Mouse (Mus musculus) megakaryocyte, adult 5-6 weeks (primary cell): Measurements from ENCODE around the gene Specc1l. TPM values are rescaled to one million over a fixed set of nuclear protein-coding genes. Genes with fewer than 3 reads are reported as not detected.
A peak's percentile ranks its signal among the peaks of the same experiment; 100 is the strongest.
"Not testable (repeated sequence)": the region's sequence is repeated elsewhere in the genome, so short reads cannot be mapped to it uniquely, and the experiment has no call there.

Source experiments
- ATAC-seq: 2 replicates; pipeline ENCODE4 v1.8.0; 2016; ENCODE audit warnings: mild to moderate bottlenecking, inconsistent platforms; ENCODE audit not compliant: poor library complexity, severe bottlenecking
- total RNA-seq, 2 experiments: library from RNA; stranded (forward) in 1 of 2; stranded (reverse) in 1 of 2; fragments of 153-499, 151-499 nt in 1 of 2; fragments of 221-1000, 200-1000 nt in 1 of 2; gene quantifications; 2 replicates each; pipeline versions ENCODE4 v1.2.3 to v1.2.4; 2015 to 2017

Gene Specc1l
- total RNA-seq, 2 experiments from 2014 or later: 22.4 to 26.1 TPM

DNA sequence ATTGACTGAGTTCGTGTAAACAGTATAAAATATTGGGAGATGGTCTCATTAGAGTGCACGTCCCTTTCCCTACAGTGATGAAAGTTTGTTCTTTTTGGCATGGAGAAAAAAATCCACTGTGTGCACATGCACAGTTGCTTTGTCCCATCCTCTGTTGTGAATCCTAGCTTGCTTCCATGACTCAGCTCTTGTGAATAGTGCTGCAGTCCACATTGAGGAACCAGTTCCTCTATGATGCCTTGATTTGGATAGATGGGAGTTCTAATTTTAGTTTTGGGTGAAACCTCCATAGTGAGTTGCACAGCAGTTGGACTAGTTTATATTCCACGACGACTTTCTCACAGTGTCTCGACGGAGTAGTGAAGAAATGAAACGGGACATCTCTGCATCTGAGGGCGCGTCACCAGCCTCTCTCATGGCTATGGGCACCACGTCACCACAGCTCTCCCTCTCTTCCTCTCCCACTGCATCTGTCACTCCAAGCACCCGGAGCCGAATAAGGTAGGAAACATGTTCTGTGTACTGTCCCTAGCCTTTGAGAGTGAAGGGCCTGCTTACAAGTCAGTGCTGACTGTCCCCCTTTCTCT, 64.6 kb downstream of the Specc1l start:
- ATAC-seq: peak; percentile 65

DNA sequence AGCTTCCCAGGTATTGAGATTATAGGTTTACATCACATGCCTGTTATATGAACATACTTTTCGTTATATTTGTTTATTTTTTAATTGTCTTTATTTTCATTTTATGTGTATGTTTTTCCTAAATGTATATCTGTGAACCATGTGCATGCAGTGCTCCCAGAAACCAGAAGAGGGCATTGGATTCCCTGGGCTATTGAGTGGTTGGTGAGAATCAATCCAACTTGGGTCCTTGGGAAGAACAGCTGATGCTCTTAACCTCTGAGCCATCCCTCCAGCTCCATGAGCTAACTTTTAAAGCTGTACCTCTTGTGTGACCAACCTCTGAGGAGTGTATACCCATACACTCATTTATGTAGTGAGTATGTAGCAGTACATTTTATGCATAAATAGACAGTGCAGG, 65.6 kb downstream of the Specc1l start:
- no peak for ATAC-seq

DNA sequence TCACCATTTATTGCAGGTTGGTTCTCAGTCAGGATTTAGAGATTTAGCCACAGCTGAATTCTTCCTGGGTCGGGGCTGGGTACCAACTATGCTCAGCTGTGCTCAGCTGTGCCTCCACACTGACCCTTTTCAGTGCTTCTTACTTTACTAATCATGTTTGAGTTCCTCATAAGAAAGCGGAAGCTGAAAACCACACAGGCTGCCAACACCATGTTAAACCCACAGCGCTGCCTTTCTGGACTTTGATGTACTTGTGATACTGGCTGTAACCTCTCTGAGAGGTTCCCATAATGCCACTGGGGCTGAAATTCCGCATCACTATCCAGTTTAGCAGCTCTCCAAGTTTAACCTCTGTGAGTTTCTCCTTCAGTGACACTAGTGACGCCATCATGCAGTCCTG, 70.8 kb downstream of the Specc1l start:
- ATAC-seq: peak; percentile 98

DNA sequence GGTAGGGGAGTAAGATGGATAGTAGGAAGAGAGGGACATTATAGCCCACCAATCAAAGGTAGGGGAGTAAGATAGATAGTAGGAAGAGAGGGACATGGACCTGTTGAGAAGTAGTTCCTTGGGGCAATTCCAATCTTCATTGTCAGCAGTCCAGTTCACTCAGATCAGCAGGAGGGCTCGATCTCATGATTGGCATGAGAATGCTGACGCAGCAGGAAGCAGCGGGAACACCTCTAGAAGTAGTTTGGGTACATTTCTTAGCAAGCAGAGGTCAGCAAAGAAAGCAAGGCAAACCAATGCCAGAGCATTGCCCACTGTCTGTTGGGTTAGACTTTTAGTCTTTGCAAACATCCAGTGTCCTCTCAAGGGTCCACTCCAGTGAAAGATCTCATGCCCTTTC, 71.9 kb downstream of the Specc1l start:
- ATAC-seq: no peak

DNA sequence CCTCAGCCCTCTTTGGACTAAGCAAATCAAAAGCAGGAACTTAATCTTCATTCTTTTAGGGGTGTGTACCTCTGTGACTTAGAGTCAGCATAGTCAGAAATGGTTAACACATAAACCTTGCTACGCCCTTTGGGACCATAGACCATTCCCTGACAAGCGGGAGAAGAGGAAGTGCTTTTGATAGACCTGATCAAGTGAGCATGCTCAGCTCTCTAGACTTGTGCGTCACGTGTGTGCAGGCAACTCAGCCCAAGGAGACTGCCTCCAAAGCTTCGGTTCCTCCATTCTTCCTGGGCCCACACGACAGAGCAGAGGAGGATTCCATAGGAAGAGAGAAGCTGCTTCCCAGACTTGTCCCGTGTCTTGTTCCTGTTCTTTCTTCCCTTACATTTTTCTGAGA, 76.7 kb downstream of the Specc1l start:
- ATAC-seq: peak; percentile 78

DNA sequence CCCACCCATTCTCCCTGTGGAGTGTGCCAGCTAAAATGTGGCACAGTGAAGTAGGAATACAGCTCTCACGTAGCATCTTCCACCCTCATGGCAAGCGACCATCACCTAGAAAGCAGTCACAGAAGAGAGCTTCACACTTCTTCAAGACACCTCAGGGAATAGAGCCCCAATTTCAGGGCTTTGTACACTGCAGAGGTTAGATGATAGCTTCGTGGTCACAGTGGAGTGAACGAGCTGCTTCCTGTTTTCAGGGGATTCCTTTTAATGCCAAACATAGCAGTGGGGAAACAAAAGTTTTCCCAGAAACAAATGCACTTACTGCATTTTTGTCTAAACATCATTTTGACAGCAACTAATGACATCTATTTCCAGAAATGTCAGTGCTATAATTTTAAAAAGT, 77.5 kb downstream of the Specc1l start:
- peak; percentile 53; the same call in 1 of the 2 replicates for ATAC-seq

DNA sequence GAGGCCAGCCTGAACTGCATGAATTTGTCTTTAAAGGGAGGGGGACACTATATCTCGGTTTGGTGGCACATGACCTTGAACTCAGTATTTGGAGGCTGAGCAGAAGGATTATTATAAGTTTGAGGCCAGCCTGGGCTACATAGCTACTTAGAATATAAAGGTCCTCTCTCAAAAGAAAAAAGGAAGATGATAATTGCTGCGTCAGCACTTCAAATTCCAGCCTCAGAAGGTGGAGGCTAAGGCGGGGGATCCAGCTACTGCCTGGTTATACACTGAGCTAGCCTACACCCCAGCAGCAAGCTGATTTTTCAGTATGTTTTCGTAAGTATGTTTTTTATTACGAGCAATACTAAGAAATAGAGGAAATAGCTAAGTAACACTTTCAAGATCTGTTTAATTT, 78.8 kb downstream of the Specc1l start:
- no peak for ATAC-seq

DNA sequence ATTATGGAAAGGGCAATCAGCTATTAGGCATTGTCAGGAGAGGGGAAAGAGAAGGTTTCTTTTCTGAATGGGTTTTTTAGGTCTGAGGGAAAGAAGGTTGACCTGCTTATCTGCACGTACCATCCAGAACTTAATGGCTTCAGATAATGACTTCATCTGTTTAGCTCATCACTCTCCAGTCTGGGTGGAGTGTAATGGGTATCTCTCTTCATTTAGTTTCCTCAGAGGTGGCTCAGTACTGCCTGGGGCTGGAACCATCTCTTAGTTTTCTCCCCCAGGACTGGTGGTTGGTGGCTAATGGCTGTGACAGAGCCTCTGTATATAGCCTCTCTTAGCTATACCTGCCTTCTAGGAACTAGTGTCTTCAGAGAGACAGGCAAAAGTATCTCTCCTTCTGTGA, 79.5 kb downstream of the Specc1l start:
- no peak for ATAC-seq

DNA sequence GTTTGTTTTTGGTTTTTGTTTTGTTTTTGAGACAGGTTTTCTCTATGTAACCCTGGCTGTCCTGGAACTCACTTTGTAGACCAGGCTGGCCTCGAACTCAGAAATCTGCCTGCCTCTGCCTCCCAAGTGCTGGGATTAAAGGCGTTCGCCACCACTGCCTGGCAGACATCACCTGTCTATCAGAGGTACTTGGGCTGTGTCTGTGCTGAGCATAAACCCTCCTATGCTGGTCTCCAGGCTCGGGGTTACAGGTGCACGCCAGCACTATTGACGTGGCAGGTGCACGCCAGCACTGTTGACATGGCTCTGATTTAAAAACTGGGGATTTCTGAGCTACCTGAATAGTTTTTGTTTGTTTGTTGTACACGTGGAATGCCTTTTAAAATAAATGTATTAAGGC, 80.3 kb downstream of the Specc1l start:
- ATAC-seq: not testable (repeated sequence)

DNA sequence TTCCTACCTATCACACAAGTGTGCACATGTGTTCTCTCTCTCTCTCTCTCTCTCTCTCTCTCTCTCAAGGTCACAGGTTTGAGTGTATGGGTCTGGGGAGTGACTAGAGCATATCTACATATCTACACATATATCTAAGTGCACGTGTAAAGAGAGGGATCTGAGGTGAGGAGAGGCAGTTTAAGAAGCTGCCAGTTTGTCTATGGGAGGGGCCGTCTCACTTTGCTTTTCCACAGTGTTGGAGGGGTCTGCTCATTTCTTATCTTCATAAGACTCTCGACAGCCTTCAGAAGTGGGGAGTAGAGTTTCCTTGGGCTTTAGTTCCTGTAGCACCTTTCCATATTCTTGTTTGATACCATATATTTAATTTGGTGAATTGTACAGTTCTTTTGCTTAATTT, 81.4 kb downstream of the Specc1l start:
- ATAC-seq: no peak

DNA sequence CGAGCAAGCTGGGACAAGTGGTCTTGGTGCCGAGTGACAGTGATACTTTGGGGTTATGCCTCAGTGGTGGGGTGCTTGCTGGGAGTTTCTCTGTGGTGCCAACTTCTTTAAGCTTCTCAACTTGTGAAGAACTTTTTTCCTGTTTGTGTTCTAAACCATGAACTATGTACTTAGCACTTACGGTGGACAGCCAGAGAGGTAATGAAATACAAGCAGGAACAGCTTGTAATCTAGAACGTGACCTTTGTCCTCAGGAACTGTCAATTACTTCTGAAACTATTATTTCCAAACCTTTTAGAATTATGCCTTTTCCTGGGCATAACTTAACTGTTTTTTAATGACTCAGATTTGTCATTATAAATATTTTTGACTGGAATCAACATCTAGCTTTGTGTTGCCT, 82.5 kb downstream of the Specc1l start:
- no peak for ATAC-seq

DNA sequence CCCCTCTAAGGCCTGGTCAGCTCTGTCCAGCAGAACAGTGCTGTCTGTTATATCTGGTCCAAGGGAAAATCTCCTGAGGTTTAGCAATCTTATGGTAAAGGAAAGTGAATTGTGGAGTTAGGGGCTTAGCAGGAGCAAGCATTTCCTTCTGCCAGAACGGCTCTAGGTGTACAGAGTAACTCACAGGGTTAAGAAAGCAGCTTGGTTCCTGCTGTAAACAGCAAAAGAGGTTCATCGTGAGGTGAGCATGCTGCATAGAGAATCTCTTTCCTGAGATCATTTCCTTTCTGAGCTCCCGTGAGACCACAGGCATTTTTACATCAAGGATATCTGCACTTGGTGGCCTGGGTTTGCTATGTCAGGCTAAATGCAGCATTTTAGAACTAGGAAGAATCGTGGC, 83.1 kb downstream of the Specc1l start:
- ATAC-seq: no peak

DNA sequence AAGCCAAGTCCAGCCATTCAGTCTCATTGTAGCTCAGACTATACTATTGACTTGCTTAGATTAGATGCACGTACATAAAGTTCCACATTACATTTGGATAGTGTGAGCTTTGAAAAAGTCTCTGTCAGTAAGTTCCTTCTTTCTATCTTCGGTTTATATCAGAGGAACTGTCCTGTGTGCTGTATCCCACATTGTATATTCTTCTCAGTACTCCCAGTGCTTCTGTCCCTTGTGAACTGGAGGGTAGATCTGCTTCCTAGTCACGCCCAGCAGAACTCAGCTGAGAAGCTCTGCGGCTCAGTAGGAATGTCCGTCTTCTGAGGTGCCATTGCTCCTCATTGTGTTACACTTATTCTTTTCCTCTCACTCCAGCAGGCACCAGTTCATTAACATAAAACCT, 86.7 kb downstream of the Specc1l start:
- ATAC-seq: no peak

DNA sequence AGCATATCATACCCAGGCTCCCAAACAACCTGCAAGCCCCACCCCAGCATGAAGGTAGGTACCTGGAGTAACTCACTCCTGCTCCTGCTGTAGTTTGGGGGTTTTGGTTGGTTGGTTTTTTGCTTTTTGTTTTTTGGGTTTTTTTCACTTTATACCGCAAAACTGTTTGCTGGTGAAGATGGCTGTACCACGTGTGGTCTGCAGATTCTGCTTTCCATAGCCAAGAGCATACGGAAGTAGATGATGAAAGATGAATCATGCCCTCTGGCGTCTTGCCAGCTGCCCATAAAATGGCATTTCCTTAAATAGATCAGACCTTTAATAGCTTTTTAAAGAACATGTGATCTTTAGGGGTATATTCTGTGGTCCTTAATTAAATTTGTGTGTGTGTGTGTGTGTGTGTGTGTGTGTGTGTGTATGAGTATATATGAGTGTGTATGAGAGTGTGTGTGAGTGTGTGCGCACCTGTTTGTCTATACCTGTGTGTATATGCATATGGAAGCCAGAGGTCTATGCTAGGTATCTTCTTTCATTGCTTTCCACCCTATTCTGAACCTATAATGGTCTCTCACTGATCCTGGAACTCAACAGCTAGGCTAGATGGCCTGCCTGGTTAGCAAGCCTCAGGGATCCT, 88.0 kb downstream of the Specc1l start:
- peak; percentile 71 for ATAC-seq

DNA sequence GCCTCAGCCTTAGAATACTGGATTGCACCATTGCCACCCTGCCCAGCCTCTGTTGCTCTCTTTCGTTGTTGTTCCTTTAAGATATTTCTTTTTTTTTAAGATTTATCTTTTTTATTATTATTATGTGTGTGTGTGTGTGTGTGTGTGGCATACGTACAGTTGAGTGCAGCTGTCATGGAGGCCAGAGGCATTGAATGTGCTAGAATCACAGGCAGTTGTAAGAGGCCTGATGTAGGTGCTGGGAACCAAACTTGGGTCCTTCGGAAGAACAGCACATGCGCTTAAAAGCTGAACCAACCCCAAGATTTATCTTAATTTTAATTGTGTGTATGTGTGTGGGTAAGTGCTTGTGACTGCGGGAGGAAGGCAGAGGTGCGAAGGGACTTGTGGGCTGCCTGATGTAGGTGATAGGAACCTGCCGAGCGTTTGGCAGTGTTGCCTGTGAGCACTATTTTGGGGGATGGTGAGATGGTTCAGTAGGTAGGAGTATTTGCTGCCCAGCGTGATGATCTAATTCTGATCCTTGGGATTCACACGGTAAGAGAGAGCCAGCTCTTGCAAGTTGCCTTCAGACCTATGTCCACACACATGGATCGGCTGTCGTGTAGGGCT, 89.4 kb downstream of the Specc1l start:
- 0 out of 2 replicates have a peak, but pooled peaks have one; percentile 9 for ATAC-seq

DNA sequence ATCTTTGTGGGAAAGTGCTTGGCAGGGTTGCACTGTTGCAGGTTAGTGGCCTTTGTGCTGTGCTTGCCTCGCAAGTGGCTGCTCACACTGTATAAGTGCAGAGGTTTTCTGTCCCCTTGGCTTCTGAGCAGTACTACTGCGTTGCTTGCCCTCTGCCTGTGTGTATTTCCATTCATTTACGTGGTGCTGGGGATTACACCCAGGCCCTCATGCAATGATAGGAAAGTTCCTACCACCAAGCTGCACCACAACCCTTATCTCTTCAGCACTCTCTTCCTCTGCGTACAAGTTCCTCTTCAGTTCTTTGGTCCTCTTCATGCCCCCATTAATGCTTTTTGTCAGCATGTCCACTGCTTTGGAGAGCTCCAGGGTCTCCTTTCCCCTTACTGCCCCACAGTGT, 90.1 kb downstream of the Specc1l start:
- peak; percentile 41 for ATAC-seq

DNA sequence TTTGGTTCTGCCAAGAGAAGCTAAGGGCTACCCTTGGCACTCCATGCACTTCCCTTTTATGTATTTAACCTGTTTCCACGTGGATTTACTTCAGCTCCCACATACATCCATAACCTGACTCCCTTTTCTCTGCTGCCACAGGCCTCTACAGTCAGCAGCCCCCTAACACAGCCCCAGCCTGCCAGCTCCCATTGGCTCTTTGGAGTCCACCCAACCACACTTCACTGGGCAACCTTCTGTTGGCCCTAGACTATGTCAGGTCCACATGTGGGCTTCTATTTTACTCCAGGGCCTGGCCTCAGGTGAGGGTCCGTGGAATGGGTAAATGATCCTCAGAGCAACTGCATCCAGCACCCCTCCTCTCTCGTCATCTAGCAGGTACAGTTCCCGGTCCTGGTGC, 90.7 kb downstream of the Specc1l start:
- ATAC-seq: no peak

DNA sequence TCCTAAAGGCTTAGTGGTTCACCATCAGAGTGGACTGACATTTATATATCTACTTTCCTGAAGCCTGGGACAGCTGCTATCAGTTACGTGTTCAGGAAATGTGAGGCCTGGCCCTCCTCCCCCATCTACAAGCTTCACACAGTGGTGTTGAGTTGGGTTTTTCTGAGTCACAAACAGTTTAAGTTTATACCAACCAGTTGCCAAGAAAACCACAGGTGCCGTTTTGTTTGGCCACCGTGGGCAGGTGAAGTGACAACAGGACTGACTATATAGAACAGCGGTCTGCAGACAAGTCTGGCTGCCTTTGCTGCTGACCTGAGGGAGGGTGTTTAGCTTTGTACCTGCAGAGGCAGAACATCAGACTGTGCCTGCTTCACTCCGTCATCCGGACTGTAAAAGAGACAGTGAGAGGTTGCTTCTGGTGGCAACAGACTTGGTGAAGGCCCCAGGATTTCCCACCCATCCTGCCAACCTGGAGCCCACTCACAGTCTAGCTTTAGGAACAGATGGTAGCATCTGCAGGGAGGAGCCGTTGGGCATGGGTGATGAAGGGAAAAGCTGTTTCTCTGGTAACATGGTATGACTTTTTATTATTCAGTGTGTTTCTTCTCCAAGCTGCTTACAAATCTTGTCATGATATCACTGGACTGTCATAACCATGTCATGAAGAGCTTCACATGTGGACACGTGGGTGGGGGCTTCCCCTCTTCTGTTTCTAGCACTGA, 91.6 kb downstream of the Specc1l start:
- ATAC-seq: no peak

DNA sequence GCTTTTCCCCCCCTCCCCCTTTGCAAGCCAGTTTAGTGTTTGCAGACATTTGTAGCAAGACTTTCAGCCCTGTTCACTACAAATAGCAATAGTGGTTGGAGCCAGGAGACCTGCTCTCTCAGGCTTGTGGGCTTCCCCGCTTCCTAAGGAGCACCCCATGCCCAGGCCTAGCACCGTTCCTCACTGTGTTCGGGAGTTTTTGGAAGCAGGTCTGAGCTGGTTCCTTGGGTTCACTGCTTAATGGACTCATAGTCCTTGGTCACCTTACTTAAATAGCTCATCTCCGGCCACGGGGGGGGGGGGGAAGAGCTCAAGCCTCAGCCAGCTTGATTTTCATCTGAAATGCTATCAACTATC, 92.2 kb downstream of the Specc1l start:
- ATAC-seq: no peak

DNA sequence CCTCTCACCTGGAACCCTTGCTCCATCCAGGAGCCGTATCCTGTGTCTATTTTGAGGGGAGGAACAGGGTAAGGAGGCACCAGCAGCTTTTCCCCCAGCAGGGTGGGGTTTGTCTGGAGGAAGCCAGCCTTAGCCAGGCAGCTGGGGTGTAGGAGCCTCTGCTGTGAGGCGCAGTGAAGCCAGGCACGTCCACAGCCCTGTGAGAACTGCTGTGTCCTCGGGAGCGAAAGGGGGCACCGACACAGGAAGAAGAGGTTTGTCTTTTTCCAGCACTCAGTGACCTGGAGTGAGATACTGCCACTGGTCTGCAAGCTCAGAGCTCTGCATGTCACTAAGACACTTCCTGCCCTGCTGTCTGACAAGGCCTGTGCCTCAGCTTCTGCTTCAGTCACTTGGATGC, 92.5 kb downstream of the Specc1l start:
- no peak for ATAC-seq

DNA sequence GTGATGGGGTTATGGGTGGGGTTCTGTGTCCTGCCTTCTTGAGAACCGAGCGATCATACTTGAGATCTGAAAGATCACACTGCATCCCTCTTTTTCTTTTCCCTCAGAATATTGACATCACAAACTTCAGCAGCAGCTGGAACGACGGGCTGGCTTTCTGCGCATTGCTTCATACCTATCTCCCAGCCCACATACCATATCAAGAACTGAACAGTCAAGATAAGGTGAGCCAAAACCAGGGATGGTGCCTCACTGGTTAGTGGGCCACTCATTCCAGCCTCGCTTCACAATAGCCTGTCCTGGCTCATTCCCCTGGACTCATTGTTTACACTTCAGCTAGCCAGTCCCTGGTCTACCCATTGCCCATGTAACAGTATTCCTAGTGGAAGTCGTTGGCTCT, 95.3 kb downstream of the Specc1l start:
- no peak for ATAC-seq

DNA sequence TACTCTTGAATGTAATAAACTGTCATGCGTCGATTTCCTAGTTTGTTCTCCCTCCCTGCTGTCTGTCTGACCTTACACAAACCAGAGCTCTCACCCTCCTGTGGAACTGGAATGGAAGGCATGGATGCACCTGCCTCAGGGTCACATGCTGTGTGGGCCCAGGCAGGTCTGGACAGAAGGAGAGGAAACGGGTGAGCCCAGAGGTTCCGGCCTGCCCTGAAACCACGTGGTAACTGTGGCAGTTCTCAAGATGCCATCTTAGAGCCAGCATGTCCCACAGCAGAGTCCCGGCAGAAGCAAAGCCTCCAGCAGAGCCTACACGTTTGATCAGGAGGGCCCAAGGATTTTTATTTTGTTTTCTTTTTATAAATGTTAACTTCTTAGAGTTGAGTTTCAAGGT, 100.5 kb downstream of the Specc1l start:
- ATAC-seq: no peak
